Mouse (Mus musculus) liver (tissue): Measurements from ENCODE around the gene Mmrn2.
"Not testable (repeated sequence)": the region's sequence is repeated elsewhere in the genome, so short reads cannot be mapped to it uniquely, and the experiment has no call there.

Source experiments
- DNase-seq: peaks from one replicate; pipeline ENCODE4 v3.0.0-alpha.2; 2020; ENCODE audit warnings: mixed read lengths

Mmrn2 gene

DNA sequence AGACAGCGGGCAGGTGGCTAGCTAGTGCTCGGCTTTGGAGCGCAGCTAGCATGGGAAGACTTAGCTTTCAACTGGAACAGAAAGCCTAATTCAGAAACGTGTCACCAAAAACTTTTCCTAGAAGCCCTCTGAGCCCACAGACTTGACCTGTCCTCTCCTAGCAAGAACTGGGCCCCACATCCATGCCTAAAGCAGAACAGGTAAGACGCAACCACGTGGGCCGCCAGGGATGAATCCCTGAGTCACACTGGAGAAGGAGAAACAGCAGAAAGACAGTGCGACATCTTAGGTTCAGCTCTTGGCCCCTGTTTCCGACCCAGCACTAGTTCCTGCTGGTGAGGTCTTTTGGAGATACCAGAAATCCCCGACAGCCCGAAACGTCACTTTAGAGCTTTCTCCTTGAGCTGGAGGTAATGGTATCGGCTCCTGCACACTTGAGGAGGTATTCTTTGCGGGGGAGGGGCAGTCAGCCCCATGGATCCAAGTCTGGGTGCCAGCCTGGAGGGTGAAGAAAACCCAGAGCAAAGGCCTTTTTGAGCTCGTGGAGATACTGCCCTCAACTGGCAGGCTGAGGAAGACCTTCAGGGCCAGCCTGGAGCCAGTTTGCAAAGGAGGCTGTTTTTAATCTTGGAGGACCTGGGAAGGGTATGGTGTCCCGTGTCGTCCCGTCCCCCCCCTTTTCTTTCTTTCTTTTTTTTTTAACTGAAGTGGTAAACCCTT lies 12.4 kb upstream of the Mmrn2 start:
- DNase-seq: peak; percentile 44

- DNase-seq: peak; percentile 45
These were observed 11.6 kb upstream of the Mmrn2 start for GRCm38 (mm10) chr14:34363490-34364253.

GRCm38 (mm10) chr14:34364254-34365146 lies 10.8 kb upstream of the Mmrn2 start:
- DNase-seq: not testable (repeated sequence)

DNA sequence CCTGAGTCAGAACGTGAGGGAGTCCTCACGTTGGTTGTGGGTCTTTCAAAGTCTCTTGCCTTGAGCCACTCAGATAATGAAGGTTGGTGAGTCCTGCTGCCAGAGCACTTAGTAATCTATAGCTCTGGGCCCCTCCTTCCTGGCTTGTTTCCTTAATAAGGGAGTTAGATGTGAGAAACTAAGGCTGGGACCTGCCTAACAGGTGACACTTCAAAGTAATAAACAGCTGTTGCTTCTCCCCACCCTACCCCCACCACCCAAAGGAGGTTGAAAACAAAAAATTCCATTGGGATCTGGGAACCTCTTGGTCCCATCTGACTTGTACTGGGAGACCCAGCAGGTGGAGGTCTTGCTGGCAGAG lies 10.1 kb upstream of the Mmrn2 start:
- no peak for DNase-seq

DNA sequence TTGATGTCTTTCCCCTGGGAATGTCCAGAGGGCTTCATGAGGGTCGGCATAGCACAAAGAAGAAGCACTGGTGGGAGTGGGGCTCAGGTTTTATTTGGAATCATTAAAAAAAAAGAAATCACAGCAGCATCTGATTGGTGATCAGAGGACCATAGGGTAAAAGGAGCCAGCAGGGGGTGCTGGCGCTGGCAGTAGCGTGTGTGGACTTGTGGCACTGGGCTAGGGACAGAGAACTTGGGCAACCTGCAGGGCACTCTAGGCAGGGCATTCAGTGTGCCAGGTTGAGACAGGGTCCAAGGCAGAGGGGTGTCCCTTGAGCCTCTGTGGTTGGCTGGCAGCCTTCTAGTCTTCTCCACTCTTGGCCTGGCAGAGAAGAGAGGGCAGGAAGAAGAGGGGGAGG lies 5.1 kb upstream of the Mmrn2 start:
- no peak for DNase-seq

DNA sequence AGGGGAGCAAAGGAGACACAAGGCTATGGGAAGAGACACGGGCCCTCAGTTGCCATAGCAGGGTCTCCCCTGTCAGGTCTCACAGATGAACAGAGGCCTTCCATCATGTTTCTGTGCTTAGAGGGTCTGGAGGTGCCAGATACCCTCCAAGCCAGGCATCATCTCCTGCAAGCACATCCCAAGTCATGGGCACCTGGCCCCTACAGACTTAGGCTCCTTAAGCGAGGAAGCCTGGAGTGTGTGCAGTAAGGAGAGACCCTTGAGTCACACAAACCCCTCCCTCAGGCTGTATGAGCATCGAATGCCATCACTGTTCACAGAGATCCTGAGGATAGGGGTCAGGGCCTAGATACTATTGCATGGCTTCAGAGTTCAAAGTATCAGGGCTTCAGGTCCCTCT lies 4.3 kb upstream of the Mmrn2 start:
- DNase-seq: no peak

- DNase-seq: no peak
These were observed 3.5 kb upstream of the Mmrn2 start for GRCm38 (mm10) chr14:34371763-34372162.

DNA sequence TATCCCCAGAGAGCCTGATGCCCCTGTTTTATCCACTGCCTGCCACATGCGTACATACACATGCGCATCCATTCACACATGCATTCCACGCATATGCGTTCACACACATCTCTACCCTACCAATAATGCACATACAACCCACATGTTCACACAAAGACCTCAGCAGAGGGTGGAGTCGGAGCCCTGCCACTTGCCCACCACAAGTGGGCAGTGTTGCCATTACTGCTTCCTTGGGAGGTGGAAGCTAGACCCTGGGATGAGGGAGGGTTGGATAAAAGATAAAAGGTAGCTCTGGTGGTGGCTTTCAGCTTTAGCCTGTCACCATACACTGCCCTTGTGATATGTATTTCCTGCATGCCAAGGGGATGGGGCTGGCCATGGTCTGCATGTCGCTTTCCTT lies 2.6 kb upstream of the Mmrn2 start:
- no peak for DNase-seq

GRCm38 (mm10) chr14:34373581-34373980 lies 1.7 kb upstream of the Mmrn2 start:
- no peak for DNase-seq

GRCm38 (mm10) chr14:34374577-34374976 lies 688 bp upstream of the Mmrn2 start, which contains the start of gene Sncg:
TSS of gene Sncg (minus strand) at chr14:34374789.
- no peak for DNase-seq

DNA sequence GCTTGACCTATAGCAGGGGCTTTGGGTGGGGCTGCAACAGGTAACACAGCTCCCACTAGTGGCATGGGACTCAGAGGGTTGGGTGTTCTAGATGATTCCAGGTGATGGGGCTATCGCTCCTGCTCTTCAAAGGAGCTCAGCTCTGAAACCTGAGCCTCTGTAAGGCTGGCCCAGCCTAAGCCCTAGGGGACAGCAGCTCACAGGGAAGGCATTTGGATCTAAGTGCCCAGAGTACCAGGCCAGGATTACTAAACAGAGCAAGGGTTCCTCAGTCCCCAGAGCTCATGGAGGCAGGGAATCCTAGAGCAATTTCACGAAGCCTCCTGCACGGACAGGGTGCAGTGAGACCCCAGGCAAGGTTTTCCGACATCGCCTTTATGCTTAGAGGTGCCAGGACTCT lies 676 bp downstream of the Mmrn2 start:
- no peak for DNase-seq

DNA sequence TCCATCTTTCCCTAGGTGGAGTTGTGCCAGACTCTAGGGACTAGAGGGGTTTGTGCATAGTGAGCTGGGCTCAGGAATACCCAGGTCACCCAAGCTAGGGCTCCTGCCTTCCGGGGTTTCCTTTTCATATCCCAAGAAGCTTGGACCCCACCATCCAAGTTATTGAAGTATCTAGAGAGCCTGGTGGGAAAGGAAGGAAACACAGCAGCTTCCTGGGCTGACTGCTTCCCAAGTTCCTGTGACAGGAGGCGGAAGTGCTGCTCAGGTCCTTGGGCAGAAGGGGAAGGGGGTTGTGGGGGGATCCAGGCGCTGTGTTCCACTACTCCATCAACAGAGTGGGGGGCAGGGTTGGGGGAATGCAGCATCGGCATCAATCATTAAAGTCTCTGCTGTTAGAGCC lies 1.9 kb downstream of the Mmrn2 start:
- no peak for DNase-seq

- DNase-seq: no peak
These were observed 3.5 kb downstream of the Mmrn2 start for GRCm38 (mm10) chr14:34378560-34379331.

GRCm38 (mm10) chr14:34382921-34383704 lies 7.8 kb downstream of the Mmrn2 start:
- DNase-seq: no peak

GRCm38 (mm10) chr14:34393295-34393694 lies 18.0 kb downstream of the Mmrn2 start:
- DNase-seq: no peak

DNA sequence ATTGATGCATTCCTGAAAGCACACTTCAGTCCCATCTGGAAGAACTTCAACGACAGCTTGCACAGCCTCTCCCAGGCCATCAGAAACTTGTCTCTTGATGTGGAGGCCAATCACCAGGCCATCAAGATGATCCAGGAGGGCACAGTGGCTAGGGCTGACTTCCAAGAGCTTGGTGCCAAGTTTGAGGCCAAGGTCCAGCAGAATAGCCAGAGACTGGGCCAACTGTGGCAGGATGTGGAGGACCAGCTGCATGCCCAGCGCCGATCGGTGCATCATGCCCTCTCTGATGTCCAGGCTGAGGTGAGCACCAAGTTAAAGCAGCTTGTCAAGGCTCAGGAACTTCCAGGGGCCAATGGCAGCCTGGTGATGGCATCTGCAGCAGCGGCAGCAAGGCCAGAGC lies 22.6 kb downstream of the Mmrn2 start:
- DNase-seq: no peak

- DNase-seq: no peak
These were observed 23.6 kb downstream of the Mmrn2 start for GRCm38 (mm10) chr14:34398901-34399300.

GRCm38 (mm10) chr14:34399301-34399700 lies 24.0 kb downstream of the Mmrn2 start:
- no peak for DNase-seq

DNA sequence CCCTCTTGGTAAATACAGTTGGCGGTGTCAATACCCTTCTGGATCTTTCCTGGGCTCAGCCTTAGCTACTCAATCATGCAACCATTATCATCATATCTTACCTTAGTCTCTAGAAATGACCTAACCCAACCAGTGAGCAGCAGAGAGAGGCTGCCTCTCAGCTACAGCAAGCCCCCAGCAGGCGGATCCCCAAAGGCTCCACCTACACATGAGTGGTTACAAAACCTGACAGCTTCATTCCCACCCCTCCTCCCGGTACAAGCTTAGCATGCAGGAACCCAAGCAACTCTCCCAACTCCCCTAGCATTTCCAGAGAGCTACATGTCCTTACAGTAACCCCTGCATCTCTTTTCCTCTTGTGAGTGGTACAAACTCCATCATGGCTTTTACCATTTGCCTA lies 24.8 kb downstream of the Mmrn2 start:
- no peak for DNase-seq

DNA sequence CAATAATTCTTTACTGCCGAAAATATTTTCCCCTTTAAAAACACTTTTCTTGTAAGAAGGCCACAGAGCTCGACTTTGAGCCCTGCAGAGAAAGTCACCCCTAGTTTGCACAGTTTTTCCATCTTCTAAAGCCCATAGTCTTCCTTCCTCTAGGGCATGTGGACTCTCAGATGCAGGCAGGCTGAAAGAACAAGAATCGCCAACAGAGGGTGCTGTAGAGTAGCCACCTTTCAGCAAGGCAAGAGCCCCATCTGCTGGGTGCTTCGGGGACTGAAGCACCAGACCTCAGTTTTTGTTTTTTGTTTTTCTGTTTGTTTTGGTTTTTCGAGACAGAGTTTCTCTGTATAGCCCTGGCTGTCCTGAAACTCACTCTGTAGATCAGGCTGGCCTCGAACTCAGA lies 25.9 kb downstream of the Mmrn2 start:
- DNase-seq: peak; percentile 77

DNA sequence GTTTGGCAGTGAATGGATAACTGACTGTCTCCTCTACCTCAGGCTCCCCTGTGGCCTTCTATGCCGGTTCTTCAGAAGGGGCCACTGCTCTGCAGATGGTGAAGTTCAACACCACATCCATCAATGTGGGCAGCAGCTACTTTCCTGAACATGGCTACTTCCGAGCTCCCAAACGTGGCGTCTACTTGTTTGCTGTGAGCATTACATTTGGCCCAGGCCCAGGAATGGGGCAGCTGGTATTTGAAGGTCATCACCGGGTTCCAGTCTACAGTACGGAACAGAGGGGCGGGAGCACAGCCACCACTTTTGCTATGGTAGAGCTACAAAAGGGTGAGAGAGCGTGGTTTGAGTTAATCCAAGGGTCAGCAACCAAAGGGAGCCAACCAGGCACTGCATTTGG lies 27.6 kb downstream of the Mmrn2 start:
- DNase-seq: no peak

DNA sequence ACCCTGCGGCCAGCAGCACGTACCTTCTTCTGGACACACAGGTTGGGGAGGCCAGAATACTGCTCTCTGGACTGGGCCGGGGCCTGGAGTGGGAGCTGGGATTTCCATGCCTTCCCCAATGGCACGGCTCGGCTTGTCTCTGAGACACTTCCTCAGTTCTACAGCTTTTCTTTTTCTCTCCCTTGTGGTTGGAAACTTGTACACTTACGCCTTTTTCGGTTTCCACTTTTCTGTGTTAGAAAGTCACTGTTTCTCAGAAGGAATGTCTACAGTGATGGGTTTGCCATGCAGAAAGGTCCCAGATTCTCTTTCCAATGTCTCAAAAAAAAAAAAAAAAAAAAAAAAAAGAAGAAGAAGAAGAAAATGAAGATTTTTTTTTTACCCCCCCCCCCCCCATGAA lies 28.2 kb downstream of the Mmrn2 start:
- DNase-seq: no peak
